Mouse (Mus musculus): Measurements from ENCODE around the gene Cerkl. TPM values are rescaled to one million over a fixed set of nuclear protein-coding genes. Genes with fewer than 3 reads are reported as not detected.

Gene Cerkl
- 0.10 and 0.30 TPM in 2 replicates for polyA plus RNA-seq (2015; fragmentation: Nextera tagmentation; extraction: Ambion mirVana)

DNA sequence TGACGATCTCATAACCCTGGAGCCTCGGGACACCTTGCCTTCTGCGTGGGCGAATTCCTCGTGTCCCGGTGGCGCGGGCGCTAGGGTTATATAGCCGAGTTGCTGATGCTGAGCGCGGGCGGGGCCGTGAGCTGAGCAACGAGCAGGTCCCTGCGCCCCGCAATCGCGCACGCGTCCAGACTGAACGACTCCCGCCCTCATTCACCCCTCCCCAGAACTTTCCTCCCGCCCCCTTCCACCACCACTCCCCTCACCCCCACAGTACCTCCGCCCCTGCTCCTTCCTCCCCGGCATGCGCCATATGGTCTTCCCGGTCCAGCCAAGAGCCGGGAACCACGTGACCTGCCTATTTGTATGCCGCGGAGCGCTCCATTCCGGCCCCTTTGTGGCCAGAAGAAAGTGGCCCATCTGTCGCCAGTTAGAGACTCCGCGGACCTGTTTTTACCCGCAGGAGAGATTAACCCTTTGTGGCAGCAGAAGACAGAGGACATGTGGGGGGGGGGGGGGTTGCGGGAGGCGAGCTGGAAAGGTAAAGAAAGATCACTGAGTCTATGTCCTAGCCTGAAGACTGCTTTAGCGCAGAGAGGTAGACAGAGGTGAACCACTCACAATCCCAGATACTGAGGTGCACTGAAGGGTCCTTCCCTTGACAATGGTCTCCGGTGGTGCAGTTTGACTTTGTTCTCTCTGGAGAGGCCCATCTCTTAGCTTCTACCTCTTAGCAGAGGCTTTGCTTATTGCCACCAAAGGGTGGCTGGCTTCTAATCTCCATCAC is at the start of gene Cerkl, which contains the start of gene Neurod1:
Cerkl (minus strand) TSS at position 211 of the 775 bp plus-strand sequence.
Neurod1 (minus strand) TSS at position 177 of the 775 bp plus-strand sequence.
- H3K4me1 ChIP-seq: peaks cover 8% of the 10 kb centered on the region; the same call in 1 of the 2 replicates
- H3K27ac ChIP-seq: no peak within 1 kb of the TSS
- peak within 1 kb of the TSS; percentile 57 for H3K4me2 ChIP-seq
- peaks cover 77% of the 10 kb centered on the region for H3K27me3 ChIP-seq
- H3K9ac ChIP-seq: no peak within 1 kb of the TSS
- no peaks in the 10 kb centered on the region for H3K9me3 ChIP-seq
- no peaks in the 10 kb centered on the region for H3K36me3 ChIP-seq
- ATAC-seq (ENCODE audit: borderline replicate concordance, extremely low read depth, low FRiP score, low TSS enrichment): peak; percentile 46; the same call in 1 of the 2 replicates
- peak within 1 kb of the TSS; percentile 24 for H3K4me3 ChIP-seq
- WGBS: 2% methylated on average over 41 of the region's 42 CpGs

DNA sequence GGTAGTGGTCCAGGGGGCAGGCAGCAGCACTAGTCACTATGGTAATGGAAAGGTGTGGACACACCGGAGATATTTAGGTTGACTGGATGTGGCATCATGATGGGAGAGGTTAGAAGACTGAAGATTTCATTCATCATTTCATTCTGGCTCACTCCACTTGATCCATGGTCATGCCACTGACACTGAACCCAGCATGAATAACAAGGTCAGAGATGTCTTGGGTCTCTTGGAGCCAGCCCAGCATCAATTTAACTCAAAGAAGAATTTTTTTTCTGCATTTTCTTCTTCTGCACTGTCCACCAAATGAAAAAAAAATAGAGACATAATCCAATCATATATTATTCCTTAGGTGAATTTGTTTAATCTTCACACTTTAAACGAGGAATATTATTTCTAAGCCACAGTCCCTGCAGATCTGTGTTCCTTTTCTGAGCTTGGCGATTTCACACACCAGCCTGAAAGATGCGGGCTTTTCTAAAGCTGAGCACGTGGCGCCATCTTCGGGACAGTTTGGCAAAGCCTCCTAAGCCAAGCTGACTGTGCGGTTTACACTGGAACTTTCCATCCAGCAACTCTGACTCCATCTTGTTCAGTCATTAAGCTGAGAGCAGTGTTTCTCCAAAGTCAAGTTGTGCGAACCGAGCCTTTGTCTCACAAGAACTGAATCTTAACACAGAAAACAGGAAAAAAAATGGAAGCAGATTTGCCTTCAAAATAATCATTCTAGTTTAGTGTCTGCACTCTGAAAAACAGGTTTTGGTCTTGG is 42.6 kb upstream of the Cerkl start:
- Histone ChIP-seq H3K36me3 (no peaks in the 10 kb centered on the region), H3K4me2 (no peak overlapping the region), H3K4me1 (no peaks in the 10 kb centered on the region), H3K9me3 (no peaks in the 10 kb centered on the region), H3K27me3 (no peaks in the 10 kb centered on the region), H3K27ac (no peak overlapping the region), H3K4me3 (no peak overlapping the region), H3K9ac (no peak overlapping the region)
- ATAC-seq (ENCODE audit: borderline replicate concordance, extremely low read depth, low FRiP score, low TSS enrichment): peak; percentile 19; the same call in 1 of the 2 replicates
- WGBS: 24% methylated on average over 10 of the region's 10 CpGs

DNA sequence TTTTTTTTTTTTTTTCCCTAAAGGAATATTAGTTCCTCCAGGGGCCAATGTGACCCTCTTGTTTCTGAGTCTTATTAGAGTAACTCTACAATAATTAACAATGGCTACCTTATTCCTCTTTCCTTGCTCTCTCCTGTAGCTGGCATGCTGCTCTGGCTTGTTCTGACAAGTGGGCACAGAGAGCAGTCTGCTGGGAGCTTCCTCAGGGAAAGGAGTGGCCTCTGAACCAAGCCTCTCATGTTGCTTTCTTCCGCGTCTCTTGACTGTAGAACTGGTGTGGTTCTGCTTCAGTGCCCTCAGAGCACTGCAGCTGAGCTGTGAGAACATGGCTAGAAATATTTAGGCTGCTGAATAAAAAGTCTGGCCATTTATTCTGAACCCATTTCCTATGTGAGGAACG is 28.5 kb upstream of the Cerkl start:
- Histone ChIP-seq H3K9ac (no peak overlapping the region), H3K27ac (no peak overlapping the region), H3K9me3 (no peaks in the 10 kb centered on the region), H3K4me2 (no peak overlapping the region), H3K36me3 (no peaks in the 10 kb centered on the region), H3K27me3 (no peaks in the 10 kb centered on the region), H3K4me3 (no peak overlapping the region), H3K4me1 (no peaks in the 10 kb centered on the region)
- ATAC-seq (ENCODE audit: borderline replicate concordance, extremely low read depth, low FRiP score, low TSS enrichment): no peak
- 61% methylated on average over 3 of the region's 3 CpGs for WGBS

DNA sequence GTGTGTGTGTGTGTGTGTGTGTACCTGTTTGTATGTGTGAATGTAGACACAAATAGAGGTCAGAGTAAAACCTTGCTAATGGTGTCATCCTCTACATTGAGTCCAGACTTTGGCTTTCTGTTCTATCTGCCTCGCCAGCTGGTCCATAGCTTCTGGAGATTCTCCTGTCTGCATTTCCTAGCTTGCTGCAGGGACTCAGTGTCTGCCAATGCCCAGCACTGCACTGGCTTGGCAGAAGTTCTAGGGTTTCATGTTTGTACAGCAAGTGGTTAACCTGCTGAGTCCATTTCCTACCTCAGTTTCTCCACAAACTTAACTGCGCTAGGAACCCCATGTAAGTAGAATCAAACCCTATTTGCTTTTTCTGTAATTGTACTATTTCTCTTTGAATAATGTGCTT is 25.9 kb upstream of the Cerkl start:
- Histone ChIP-seq H3K27me3 (no peaks in the 10 kb centered on the region), H3K4me1 (no peaks in the 10 kb centered on the region), H3K27ac (no peak overlapping the region), H3K9ac (no peak overlapping the region), H3K36me3 (no peaks in the 10 kb centered on the region), H3K4me3 (no peak overlapping the region), H3K4me2 (no peak overlapping the region), H3K9me3 (no peaks in the 10 kb centered on the region)
- WGBS: 87% methylated on average over 2 of the region's 2 CpGs
- ATAC-seq (ENCODE audit: borderline replicate concordance, extremely low read depth, low FRiP score, low TSS enrichment): no peak

DNA sequence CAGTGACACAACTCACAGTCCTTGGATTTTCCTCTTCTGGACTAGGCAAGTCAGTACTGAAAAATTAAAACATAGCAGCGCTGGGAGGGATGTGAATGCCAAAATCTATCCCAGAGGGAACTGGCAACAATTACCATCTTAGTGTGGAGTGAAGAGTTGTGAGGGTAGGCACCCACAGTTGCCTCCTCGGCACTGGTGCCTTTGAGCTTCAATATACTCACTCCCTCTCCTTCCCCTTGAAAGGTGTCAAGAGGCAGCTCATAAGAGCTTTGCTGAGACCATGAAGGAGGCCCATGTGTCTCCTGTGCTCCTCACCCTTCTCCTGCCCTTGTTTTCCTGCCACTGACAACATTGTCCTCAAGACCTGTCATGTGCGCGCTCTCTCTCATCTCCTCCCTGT is 5.8 kb upstream of the Cerkl start:
- 77% methylated on average over 4 of the region's 4 CpGs for WGBS
- Histone ChIP-seq H3K9ac (no peak overlapping the region), H3K4me3 (no peak overlapping the region), H3K27ac (no peak overlapping the region), H3K27me3 (peaks cover 41% of the 10 kb centered on the region), H3K9me3 (no peaks in the 10 kb centered on the region), H3K4me2 (no peak overlapping the region), H3K4me1 (no peaks in the 10 kb centered on the region), H3K36me3 (no peaks in the 10 kb centered on the region)
- no peak for ATAC-seq (ENCODE audit: borderline replicate concordance, extremely low read depth, low FRiP score, low TSS enrichment)

DNA sequence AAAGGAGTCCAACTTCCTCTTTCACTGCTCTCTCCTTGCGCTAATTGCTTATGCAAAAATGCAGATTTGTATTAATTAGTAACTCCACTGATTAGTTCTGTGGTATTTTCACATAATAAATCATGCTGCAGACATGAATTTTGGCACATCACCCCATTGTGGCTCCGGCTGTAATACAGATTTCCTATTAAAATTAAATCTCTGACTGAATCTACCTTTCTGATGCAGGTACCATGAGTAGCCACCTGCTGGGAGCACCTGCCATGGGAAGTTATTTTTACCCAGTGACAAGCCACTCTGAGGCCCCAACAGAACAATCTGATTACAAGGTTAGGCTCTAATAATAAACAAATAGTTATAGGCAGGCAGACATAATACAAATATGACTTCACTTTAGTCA is 5.3 kb upstream of the Cerkl start:
- Histone ChIP-seq H3K4me3 (no peak overlapping the region), H3K36me3 (no peaks in the 10 kb centered on the region), H3K27me3 (peaks cover 47% of the 10 kb centered on the region), H3K9ac (no peak overlapping the region), H3K4me1 (no peaks in the 10 kb centered on the region), H3K4me2 (no peak overlapping the region), H3K9me3 (no peaks in the 10 kb centered on the region), H3K27ac (no peak overlapping the region)
- 76% methylated on average over 2 of the region's 2 CpGs for WGBS
- no peak for ATAC-seq (ENCODE audit: borderline replicate concordance, extremely low read depth, low FRiP score, low TSS enrichment)

DNA sequence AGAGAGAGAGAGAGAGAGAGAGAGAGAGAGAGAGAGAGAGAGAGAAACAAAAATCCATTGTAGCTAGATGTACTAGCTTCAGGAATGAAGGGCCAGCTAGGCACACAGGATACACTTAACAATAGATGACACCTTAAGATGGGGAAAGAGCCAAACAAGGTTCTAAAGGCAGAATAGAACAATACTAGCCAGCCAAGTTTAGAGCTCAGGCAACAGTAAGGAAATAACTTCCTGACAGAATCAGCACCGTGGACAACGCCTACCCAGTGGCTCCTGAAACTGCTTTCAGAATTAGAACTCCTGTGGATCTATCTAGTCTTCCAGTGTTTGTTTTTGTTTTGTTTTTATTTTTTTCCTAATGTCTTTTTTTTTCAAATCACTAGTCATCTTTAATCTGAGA is 4.0 kb upstream of the Cerkl start:
- Histone ChIP-seq H3K9ac (no peak overlapping the region), H3K4me2 (no peak overlapping the region), H3K4me1 (0 out of 2 replicates have a peak, but pooled peaks cover 4% of the 10 kb centered on the region), H3K36me3 (no peaks in the 10 kb centered on the region), H3K9me3 (no peaks in the 10 kb centered on the region), H3K4me3 (no peak overlapping the region), H3K27me3 (peaks cover 59% of the 10 kb centered on the region), H3K27ac (no peak overlapping the region)
- 0% methylated on average over 2 of the region's 2 CpGs for WGBS
- ATAC-seq (ENCODE audit: borderline replicate concordance, extremely low read depth, low FRiP score, low TSS enrichment): no peak

DNA sequence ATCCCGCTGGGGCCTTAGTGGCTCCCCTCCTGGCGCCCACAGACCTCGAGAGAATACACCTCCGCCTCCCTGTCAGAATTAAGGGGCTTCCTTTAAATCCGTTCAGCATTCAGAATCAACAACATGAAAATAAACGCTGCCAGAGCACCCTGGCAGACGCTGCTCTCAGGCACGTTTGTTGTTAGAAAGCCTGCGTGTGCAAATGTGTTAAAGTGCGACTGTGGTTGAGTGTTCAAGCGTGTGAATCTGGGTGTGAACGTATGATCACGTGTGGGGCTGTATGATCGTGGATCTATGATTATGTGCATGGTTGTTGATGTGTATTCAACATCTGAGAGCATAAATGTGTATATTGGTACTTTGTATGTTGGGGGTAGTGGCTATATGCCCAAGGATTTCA is 3.5 kb upstream of the Cerkl start:
- no peak overlapping the region for H3K4me2 ChIP-seq
- H3K27ac ChIP-seq: no peak overlapping the region
- H3K27me3 ChIP-seq: peaks cover 64% of the 10 kb centered on the region
- 12% methylated on average over 14 of the region's 14 CpGs for WGBS
- no peak overlapping the region for H3K9ac ChIP-seq
- no peak overlapping the region for H3K4me3 ChIP-seq
- no peaks in the 10 kb centered on the region for H3K9me3 ChIP-seq
- H3K4me1 ChIP-seq: 0 out of 2 replicates have a peak, but pooled peaks cover 4% of the 10 kb centered on the region
- H3K36me3 ChIP-seq: no peaks in the 10 kb centered on the region
- no peak for ATAC-seq (ENCODE audit: borderline replicate concordance, extremely low read depth, low FRiP score, low TSS enrichment)

DNA sequence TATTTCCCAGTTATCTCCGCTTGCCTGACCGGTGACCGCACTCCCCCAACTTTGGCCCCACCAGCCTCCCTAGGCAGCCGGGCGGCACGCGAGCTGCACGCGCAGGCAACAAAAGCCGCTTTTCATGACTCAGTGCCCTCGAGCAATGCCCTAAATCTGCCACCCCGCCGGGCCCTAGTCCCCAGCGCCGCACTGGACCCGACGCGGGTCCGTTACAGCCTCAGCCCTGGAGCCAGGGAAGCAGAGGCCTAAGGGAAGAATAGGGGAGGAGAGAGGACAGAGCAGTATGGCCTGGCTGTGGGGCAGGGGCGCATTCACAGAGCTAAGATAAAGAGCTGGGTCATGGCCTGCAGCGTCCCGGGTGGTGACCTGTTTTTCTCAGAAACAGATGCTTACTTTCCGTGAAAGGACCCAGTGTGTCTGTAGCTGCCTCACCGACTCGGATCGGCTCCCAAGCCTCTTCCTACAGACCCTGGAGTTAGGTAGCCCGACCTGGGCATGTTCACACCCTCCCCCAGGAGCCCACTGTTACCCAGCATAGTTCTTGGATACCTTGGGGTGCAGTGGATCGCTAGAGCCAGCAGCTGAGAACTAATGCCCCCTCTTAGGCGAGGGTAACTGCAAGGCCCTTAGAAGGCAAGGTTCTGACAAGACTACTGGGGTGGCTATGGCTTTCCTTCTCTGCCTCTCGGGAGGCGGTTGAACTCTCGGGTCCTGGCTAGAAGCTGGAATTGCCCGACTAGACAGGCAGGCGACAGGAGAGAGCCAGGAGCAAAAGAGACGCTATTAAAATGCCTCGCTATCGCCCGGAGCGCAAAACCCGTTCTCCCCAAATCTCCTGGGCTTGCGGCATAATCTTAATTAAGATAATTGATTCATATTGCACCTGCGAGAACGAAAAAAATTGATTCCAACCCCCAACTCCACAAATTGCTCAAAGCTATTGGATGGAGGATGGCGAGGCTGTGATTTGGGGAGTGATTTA is 2.8 kb upstream of the Cerkl start:
- no peak overlapping the region for H3K4me3 ChIP-seq
- no peak overlapping the region for H3K4me2 ChIP-seq
- H3K4me1 ChIP-seq: 0 out of 2 replicates have a peak, but pooled peaks cover 4% of the 10 kb centered on the region
- no peak for ATAC-seq (ENCODE audit: borderline replicate concordance, extremely low read depth, low FRiP score, low TSS enrichment)
- H3K27ac ChIP-seq: no peak overlapping the region
- 2% methylated on average over 44 of the region's 44 CpGs for WGBS
- no peaks in the 10 kb centered on the region for H3K9me3 ChIP-seq
- H3K27me3 ChIP-seq: peaks cover 72% of the 10 kb centered on the region
- H3K36me3 ChIP-seq: no peaks in the 10 kb centered on the region
- no peak overlapping the region for H3K9ac ChIP-seq

DNA sequence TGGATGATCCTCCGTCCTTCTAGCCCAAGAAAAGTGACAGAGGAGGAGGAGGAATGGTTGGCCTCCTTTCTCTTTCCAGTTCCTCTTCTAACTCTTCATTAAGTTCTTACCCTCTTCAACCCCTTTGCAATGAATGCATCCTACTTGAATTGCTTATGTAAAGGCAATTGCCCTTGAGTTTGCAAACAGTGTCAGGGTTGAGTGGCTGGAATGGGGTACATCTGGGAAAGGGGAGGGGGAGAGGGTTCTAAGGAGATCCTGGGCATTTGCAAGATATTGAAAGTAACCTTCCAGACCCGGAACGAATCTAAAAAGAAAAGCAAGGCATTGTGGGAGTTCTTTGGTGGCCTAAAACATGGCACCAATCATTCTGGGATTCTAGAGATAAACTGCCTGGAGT is 1.3 kb upstream of the Cerkl start:
- ATAC-seq (ENCODE audit: borderline replicate concordance, extremely low read depth, low FRiP score, low TSS enrichment): no peak
- H3K9ac ChIP-seq: no peak overlapping the region
- 26% methylated on average over 3 of the region's 3 CpGs for WGBS

DNA sequence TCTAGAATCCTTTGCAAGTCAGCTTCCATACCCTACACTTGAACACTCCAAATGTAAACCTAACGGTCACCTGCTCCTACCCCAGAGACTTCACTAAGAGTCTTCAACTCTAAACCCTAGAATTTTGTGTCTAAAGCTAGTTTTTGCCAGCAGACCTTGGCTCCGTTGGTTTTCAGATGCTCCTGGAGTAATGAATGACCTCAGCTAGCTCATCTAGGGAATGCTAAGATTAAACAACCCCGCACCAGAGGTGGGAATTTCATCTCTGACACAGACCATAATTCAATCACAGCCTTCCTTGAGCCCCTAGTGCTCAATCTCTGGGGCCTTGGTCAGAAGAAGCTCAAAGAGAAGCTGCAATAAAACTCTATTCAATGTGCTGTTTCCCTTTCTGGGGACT is 849 bp upstream of the Cerkl start:
- H3K27me3 ChIP-seq: peaks cover 79% of the 10 kb centered on the region
- no peak overlapping the region for H3K4me3 ChIP-seq
- no peak for ATAC-seq (ENCODE audit: borderline replicate concordance, extremely low read depth, low FRiP score, low TSS enrichment)
- no peaks in the 10 kb centered on the region for H3K36me3 ChIP-seq
- H3K4me1 ChIP-seq: peaks cover 8% of the 10 kb centered on the region; the same call in 1 of the 2 replicates
- no peak overlapping the region for H3K4me2 ChIP-seq
- H3K9me3 ChIP-seq: no peaks in the 10 kb centered on the region
- H3K9ac ChIP-seq: no peak overlapping the region
- 53% methylated on average over 3 of the region's 3 CpGs for WGBS
- no peak overlapping the region for H3K27ac ChIP-seq

More for the DNA sequence above, 1.3 kb upstream of the Cerkl start:
- no peaks in the 10 kb centered on the region for H3K9me3 ChIP-seq
- peaks cover 79% of the 10 kb centered on the region for H3K27me3 ChIP-seq
- no peaks in the 10 kb centered on the region for H3K36me3 ChIP-seq
- H3K27ac ChIP-seq: no peak overlapping the region
- H3K4me3 ChIP-seq: no peak overlapping the region
- no peak overlapping the region for H3K4me2 ChIP-seq
- peaks cover 8% of the 10 kb centered on the region; the same call in 1 of the 2 replicates for H3K4me1 ChIP-seq
